Mouse (Mus musculus) stomach, embryonic 16.5 days (tissue): ENCODE measurements at regions not wholly inside any gene's neighbourhood (a gene's known extent, or its start where the extent isn't known, plus 50 kb on each side); places are given as distances from the start of the nearest gene placed in this dataset.

Experiments
- ATAC-seq: fragments of 200-750 bp; cut with Nextera tagmentation; 2 replicates; pipeline ENCODE4 v1.8.0; 2017; ENCODE audit warnings: moderate number of reproducible peaks, moderate TSS enrichment; ENCODE audit not compliant: insufficient read depth, low FRiP score
- H3K27ac ChIP-seq: fragments of 300-500 bp; sonication (generic); 2 replicates; pipeline ENCODE4 v1.5.1; 2014; ENCODE audit warnings: low read length
- H3K27me3 ChIP-seq: fragments of 300-500 bp; sonication (generic); 2 replicates; pipeline ENCODE4 v1.6.1; 2014; ENCODE audit warnings: low read length, control low read depth, mixed read lengths; ENCODE audit not compliant: control insufficient read depth, insufficient read depth
- H3K36me3 ChIP-seq: fragments of 300-500 bp; sonication (generic); 2 replicates; pipeline ENCODE4 v1.6.1; 2014; ENCODE audit warnings: low read length; ENCODE audit not compliant: control insufficient read depth, insufficient read depth
- H3K4me1 ChIP-seq: fragments of 300-500 bp; sonication (generic); 2 replicates; pipeline ENCODE4 v1.6.1; 2014; ENCODE audit warnings: low read length, control low read depth, mixed read lengths; ENCODE audit not compliant: control insufficient read depth, insufficient read depth
- H3K4me2 ChIP-seq: fragments of 300-500 bp; sonication (generic); 2 replicates; pipeline ENCODE4 v1.6.1; 2014; ENCODE audit warnings: low read depth, low read length, mixed read lengths
- H3K4me3 ChIP-seq: fragments of 300-500 bp; sonication (generic); replicated peaks from 2 replicates; pipeline ENCODE4 v1.5.1; 2014; ENCODE audit warnings: mild to moderate bottlenecking, low read length
- H3K9ac ChIP-seq: fragments of 300-500 bp; sonication (generic); 2 replicates; pipeline ENCODE4 v1.6.1; 2014; ENCODE audit warnings: low read length
- H3K9me3 ChIP-seq: fragments of 300-500 bp; sonication (generic); replicated peaks from 2 replicates; pipeline ENCODE4 v1.6.1; 2016; ENCODE audit warnings: low read length, control low read depth; ENCODE audit not compliant: control insufficient read depth
- WGBS: fragments of 180-500 bp; shearing (Covaris S2); extraction: QIAGEN DNeasy Blood & Tissue Kit; methylation state at CpG from one replicate; pipeline ENCODE4 v1.1.7; 2014; 5-methylcytosine and 5-hydroxymethylcytosine counted together

GRCm38 (mm10) chr6:31285064-31285463 is 113.5 kb upstream of the Mkln1 start:
- Histone ChIP-seq H3K27me3 (no peaks in the 10 kb centered on the region), H3K9me3 (no peaks in the 10 kb centered on the region), H3K9ac (no peak overlapping the region), H3K27ac (no peak overlapping the region), H3K4me3 (no peak overlapping the region), H3K4me2 (no peak overlapping the region), H3K36me3 (no peaks in the 10 kb centered on the region), H3K4me1 (peaks cover 4% of the 10 kb centered on the region)
- no peak for ATAC-seq
- 89% methylated on average over 19 of the region's 19 CpGs for WGBS

- Histone ChIP-seq H3K4me2 (no peak overlapping the region), H3K36me3 (no peaks in the 10 kb centered on the region), H3K4me1 (peaks cover 4% of the 10 kb centered on the region), H3K27me3 (no peaks in the 10 kb centered on the region), H3K9me3 (no peaks in the 10 kb centered on the region), H3K9ac (no peak overlapping the region), H3K4me3 (no peak overlapping the region), H3K27ac (no peak overlapping the region)
- ATAC-seq: no peak
- 61% methylated on average over 11 of the region's 11 CpGs for WGBS
These were observed 112.4 kb upstream of the Mkln1 start for GRCm38 (mm10) chr6:31285981-31286737.

GRCm38 (mm10) chr6:31287176-31287575 is 111.4 kb upstream of the Mkln1 start:
- Histone ChIP-seq H3K27me3 (no peaks in the 10 kb centered on the region), H3K4me2 (no peak overlapping the region), H3K27ac (no peak overlapping the region), H3K4me1 (peaks cover 4% of the 10 kb centered on the region), H3K9ac (no peak overlapping the region), H3K36me3 (no peaks in the 10 kb centered on the region), H3K9me3 (no peaks in the 10 kb centered on the region), H3K4me3 (no peak overlapping the region)
- WGBS: 56% methylated on average over 2 of the region's 2 CpGs
- ATAC-seq: no peak

GRCm38 (mm10) chr6:31287686-31288085 is 110.8 kb upstream of the Mkln1 start:
- ATAC-seq: no peak
- Histone ChIP-seq H3K9ac (no peak overlapping the region), H3K4me3 (no peak overlapping the region), H3K27me3 (no peaks in the 10 kb centered on the region), H3K36me3 (no peaks in the 10 kb centered on the region), H3K27ac (no peak overlapping the region), H3K9me3 (no peaks in the 10 kb centered on the region), H3K4me2 (no peak overlapping the region), H3K4me1 (peaks cover 4% of the 10 kb centered on the region)
- WGBS: 33% methylated on average over 7 of the region's 7 CpGs

GRCm38 (mm10) chr6:31288421-31289233 is 109.9 kb upstream of the Mkln1 start:
- H3K4me1 ChIP-seq: peaks cover 4% of the 10 kb centered on the region
- 0 out of 2 replicates have a peak overlapping the region, but pooled peaks have one; percentile 9 for H3K4me2 ChIP-seq
- ATAC-seq: no peak
- H3K4me3 ChIP-seq: no peak overlapping the region
- H3K9ac ChIP-seq: no peak overlapping the region
- H3K27me3 ChIP-seq: no peaks in the 10 kb centered on the region
- H3K36me3 ChIP-seq: no peaks in the 10 kb centered on the region
- H3K9me3 ChIP-seq: no peaks in the 10 kb centered on the region
- no peak overlapping the region for H3K27ac ChIP-seq
- WGBS: 35% methylated on average over 14 of the region's 14 CpGs

- 86% methylated on average over 4 of the region's 4 CpGs for whole genome bisulfite sequencing
- Histone ChIP-seq H3K9me3 (no peaks in the 10 kb centered on the region), H3K27ac (no peak overlapping the region), H3K4me1 (peaks cover 4% of the 10 kb centered on the region), H3K36me3 (no peaks in the 10 kb centered on the region), H3K27me3 (no peaks in the 10 kb centered on the region), H3K4me3 (no peak overlapping the region), H3K9ac (no peak overlapping the region), H3K4me2 (no peak overlapping the region)
- no peak for ATAC-seq
These were observed 109.4 kb upstream of the Mkln1 start for GRCm38 (mm10) chr6:31289234-31289486.

- H3K4me2 ChIP-seq: no peak overlapping the region
- H3K4me3 ChIP-seq: no peak overlapping the region
- H3K9ac ChIP-seq: no peak overlapping the region
- no peak for ATAC-seq
- peaks cover 4% of the 10 kb centered on the region for H3K4me1 ChIP-seq
- H3K36me3 ChIP-seq: no peaks in the 10 kb centered on the region
- no peak overlapping the region for H3K27ac ChIP-seq
- H3K9me3 ChIP-seq: no peaks in the 10 kb centered on the region
- WGBS: 87% methylated on average over 7 of the region's 7 CpGs
- no peaks in the 10 kb centered on the region for H3K27me3 ChIP-seq
These were observed 106.5 kb upstream of the Mkln1 start for GRCm38 (mm10) chr6:31292081-31292480.

- H3K9me3 ChIP-seq: no peaks in the 10 kb centered on the region
- no peak overlapping the region for H3K4me3 ChIP-seq
- WGBS: 45% methylated on average over 7 of the region's 7 CpGs
- ATAC-seq: no peak
- H3K9ac ChIP-seq: no peak overlapping the region
- no peaks in the 10 kb centered on the region for H3K36me3 ChIP-seq
- peaks cover 4% of the 10 kb centered on the region for H3K4me1 ChIP-seq
- no peak overlapping the region for H3K4me2 ChIP-seq
- no peaks in the 10 kb centered on the region for H3K27me3 ChIP-seq
- no peak overlapping the region for H3K27ac ChIP-seq
These were observed 105.5 kb upstream of the Mkln1 start for GRCm38 (mm10) chr6:31293008-31293407.

GRCm38 (mm10) chr6:31299395-31299794 is 99.1 kb upstream of the Mkln1 start:
- H3K27ac ChIP-seq: no peak overlapping the region
- no peaks in the 10 kb centered on the region for H3K36me3 ChIP-seq
- H3K4me1 ChIP-seq: no peaks in the 10 kb centered on the region
- WGBS: 80% methylated on average over 7 of the region's 7 CpGs
- no peak overlapping the region for H3K9ac ChIP-seq
- H3K9me3 ChIP-seq: no peaks in the 10 kb centered on the region
- H3K4me2 ChIP-seq: no peak overlapping the region
- ATAC-seq: no peak
- no peaks in the 10 kb centered on the region for H3K27me3 ChIP-seq
- H3K4me3 ChIP-seq: no peak overlapping the region
